Mouse (Mus musculus): Measurements from ENCODE around the gene Ablim2. TPM values are rescaled to one million over a fixed set of nuclear protein-coding genes. Genes with fewer than 3 reads are reported as not detected.
A peak's percentile ranks its signal among the peaks of the same experiment; 100 is the strongest.

Ablim2 gene
- polyA plus RNA-seq, 1 experiment from 2014 or later = not detected

DNA sequence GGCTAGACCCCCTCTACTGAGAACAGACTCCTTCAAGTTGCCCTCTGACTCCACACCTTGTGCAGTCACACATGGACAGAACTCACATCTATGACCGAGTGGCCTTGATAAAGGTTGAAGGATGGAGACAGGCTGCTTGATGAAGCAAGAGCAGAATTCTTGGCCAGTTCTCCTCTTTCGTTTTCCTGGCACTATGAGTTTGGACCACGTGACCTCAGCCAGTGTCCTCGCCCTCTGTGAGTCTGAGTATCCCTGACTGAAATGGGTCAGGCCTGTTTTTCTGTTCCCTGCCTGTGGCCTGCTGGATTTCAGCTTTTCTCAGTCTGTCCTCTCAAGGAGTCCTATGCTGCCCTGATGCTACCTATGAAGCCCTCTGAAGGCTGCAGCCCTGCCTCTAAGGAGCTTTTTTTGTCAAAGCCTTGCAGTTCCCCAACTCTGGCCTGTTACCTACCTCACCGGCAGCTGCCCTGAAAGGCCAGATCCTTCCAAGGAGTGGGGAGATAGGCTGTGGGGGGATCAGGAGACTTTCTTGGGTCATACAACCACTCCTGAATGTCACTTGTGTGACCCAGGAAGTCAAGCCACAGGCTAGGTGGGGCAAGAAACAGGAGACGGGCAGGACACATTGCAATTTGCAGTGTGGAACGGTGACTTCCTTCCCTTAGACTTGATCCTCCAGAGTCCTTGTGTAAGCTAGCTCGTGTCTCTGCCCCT is 14.3 kb upstream of the Ablim2 start:
- Histone ChIP-seq H3K27me3 (ENCODE audit: poor library complexity, severe bottlenecking) (peaks cover 33% of the 10 kb centered on the region), H3K4me1 (peaks cover 11% of the 10 kb centered on the region), H3K27ac (no peak overlapping the region), H3K4me3 (no peak overlapping the region), H3K36me3 (replicated peaks) (no peaks in the 10 kb centered on the region), H3K9me3 (no peaks in the 10 kb centered on the region)
- DNase-seq (ENCODE audit: extremely low spot score, low spot score) = no peak
- 81% methylated on average over 8 of the region's 8 CpGs for WGBS

DNA sequence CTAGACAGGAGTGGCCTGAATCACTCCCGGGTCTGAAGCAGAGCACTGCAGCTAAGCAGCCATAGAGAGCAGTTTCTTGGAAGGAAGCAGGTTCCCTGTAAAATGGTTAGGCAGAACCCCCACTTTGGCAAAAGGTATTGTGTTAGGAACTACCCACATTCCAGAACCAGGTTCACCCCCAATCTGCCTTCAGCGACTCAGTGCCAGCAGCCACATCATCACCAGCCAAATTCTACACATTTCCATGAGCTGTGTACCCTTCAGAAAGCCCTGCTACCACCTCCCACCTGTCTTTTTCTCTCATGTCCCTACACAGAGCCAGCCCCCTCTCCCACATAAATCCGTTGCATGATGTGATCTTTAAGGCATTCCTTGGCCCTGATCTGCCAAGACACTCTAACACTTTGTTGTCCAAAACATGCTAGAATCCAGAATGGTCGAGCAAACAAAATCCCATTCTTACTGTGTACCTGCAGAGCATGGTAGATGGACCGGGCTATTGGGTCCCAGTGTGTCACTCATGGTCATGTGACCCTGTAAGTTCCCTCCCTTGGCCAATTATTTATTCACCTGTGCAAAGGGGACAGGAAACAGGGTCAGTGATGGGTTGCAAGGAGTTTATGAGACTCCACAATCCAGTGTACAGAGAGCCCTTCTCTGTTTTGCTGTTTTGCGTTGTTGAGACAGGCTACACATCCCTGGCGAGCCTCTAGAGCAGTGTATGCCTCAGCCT is 13.5 kb upstream of the Ablim2 start:
- no peak overlapping the region for H3K4me3 ChIP-seq
- H3K27ac ChIP-seq = no peak overlapping the region
- H3K27me3 ChIP-seq (ENCODE audit: poor library complexity, severe bottlenecking) = peaks cover 28% of the 10 kb centered on the region
- peaks cover 11% of the 10 kb centered on the region for H3K4me1 ChIP-seq
- no peaks in the 10 kb centered on the region for H3K36me3 ChIP-seq (replicated peaks)
- WGBS = 86% methylated on average over 7 of the region's 7 CpGs
- DNase-seq (ENCODE audit: extremely low spot score, low spot score) = no peak
- no peaks in the 10 kb centered on the region for H3K9me3 ChIP-seq

DNA sequence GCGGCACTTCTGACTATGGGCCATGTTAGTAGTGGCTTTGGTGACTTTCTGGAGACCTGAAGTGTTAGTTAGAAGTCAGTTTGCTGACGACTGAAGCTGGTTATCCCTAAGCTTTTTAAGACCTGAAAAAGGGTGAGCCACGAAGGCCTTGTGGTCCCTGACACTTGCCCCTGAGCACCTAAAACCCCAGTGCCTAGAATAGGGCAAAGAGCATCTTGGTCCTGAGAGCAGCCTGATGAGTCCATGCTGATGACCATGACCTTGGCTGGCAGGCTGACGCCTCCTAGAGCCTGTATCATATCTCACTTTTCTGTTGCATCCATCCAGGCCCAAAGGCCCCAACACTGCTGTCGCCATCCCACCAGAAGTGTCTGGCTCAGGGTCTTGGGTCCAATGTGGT is 12.3 kb upstream of the Ablim2 start:
- WGBS = 86% methylated on average over 5 of the region's 5 CpGs
- peaks cover 16% of the 10 kb centered on the region for H3K27me3 ChIP-seq (ENCODE audit: poor library complexity, severe bottlenecking)
- H3K4me3 ChIP-seq = no peak overlapping the region
- no peak overlapping the region for H3K27ac ChIP-seq
- DNase-seq (ENCODE audit: extremely low spot score, low spot score) = no peak
- no peaks in the 10 kb centered on the region for H3K36me3 ChIP-seq (replicated peaks)
- H3K4me1 ChIP-seq = peaks cover 4% of the 10 kb centered on the region
- H3K9me3 ChIP-seq = no peaks in the 10 kb centered on the region

DNA sequence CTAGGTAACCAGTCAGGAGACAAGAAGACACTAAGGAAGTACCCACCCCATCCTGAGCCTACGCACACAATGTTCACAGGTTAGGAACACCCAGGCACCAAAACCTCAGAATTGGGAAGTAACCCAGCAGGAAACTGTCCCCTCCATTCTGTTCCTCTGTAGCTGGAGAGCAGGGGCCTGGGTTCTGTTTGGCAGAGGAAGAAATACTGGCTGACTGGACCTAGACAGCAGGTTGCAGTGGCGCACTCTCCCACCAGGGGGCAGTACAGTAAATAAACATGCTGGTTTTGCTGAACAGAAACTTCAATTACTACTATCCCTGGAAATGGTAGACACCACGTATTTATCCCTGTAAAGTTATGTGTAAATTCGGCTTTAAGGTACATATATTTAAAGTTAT is 10.8 kb upstream of the Ablim2 start:
- no peaks in the 10 kb centered on the region for H3K9me3 ChIP-seq
- no peaks in the 10 kb centered on the region for H3K36me3 ChIP-seq (replicated peaks)
- 29% methylated on average over 4 of the region's 4 CpGs for WGBS
- peak; percentile 59 for DNase-seq (ENCODE audit: extremely low spot score, low spot score)
- peaks cover under 1% of the 10 kb centered on the region; the same call in 1 of the 2 replicates for H3K27me3 ChIP-seq (ENCODE audit: poor library complexity, severe bottlenecking)
- H3K4me1 ChIP-seq = no peaks in the 10 kb centered on the region
- H3K27ac ChIP-seq = no peak overlapping the region
- no peak overlapping the region for H3K4me3 ChIP-seq

DNA sequence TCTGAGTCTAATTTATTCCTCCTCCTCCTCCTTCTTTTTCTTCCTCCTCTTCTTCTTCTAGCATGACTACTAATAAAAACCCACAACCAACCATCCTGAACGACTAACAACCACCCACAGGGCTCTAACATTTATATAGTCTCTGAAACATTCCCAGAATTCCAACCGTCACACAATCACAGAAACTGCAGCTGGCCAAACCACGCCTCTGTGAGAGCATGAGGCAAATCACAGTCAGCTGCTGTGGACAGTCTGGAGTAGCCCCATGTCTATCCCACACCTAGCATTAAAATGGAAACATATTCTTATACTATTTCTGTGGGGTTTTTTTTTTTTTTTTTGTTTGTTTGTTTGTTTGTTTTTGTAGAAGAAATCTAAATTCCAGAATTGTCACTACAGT is 8.3 kb upstream of the Ablim2 start:
- Histone ChIP-seq H3K4me3 (no peak overlapping the region), H3K27ac (no peak overlapping the region), H3K9me3 (no peaks in the 10 kb centered on the region), H3K27me3 (ENCODE audit: poor library complexity, severe bottlenecking) (no peaks in the 10 kb centered on the region; the same call in 1 of the 2 replicates), H3K36me3 (replicated peaks) (no peaks in the 10 kb centered on the region), H3K4me1 (no peaks in the 10 kb centered on the region)
- WGBS = 72% methylated on average over 3 of the region's 3 CpGs
- no peak for DNase-seq (ENCODE audit: extremely low spot score, low spot score)

DNA sequence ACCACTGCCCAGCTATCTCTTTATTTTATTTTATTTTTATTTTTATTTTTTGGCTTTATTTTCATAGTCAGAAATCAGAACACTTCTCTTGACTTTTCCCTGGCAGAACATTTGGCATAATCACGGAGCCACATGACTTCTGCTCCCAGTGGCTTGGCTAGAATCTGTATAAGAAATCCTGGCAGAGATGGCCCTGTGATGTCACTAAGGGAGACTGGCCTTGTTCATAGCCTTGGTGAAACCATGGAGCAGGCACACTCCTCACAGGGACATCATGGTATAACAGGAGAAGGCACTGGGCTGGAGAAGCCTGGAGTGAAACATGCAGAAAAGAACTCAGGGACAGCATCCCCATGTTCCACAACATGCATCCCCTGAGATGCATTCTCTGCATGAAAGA is 7.7 kb upstream of the Ablim2 start:
- 81% methylated on average over 1 of the region's 1 CpGs for WGBS
- no peak for DNase-seq (ENCODE audit: extremely low spot score, low spot score)
- H3K9me3 ChIP-seq = no peaks in the 10 kb centered on the region
- no peak overlapping the region for H3K27ac ChIP-seq
- no peaks in the 10 kb centered on the region; the same call in 1 of the 2 replicates for H3K27me3 ChIP-seq (ENCODE audit: poor library complexity, severe bottlenecking)
- no peaks in the 10 kb centered on the region for H3K36me3 ChIP-seq (replicated peaks)
- 0 out of 2 replicates have a peak, but pooled peaks cover under 1% of the 10 kb centered on the region for H3K4me1 ChIP-seq
- no peak overlapping the region for H3K4me3 ChIP-seq

DNA sequence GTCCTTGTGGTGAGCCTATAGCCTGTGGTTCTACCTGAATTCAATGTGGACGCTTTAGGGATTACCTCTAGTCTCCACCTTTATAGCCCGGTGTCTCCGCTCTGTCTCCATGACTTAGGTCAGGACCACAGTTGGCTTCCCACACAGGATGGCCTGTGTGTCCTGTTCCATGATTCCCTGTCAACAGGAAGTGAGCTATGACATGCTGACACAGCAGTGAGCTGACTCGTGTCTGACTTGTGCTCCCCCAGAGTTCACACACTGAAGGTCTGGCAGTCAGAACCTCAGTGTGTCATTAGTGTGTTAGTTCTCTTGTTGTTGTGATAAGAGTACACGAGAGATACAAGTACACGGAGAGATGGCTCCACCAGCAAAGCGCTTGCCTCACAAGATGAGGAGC is 6.7 kb upstream of the Ablim2 start:
- no peak for DNase-seq (ENCODE audit: extremely low spot score, low spot score)
- H3K4me3 ChIP-seq = no peak overlapping the region

DNA sequence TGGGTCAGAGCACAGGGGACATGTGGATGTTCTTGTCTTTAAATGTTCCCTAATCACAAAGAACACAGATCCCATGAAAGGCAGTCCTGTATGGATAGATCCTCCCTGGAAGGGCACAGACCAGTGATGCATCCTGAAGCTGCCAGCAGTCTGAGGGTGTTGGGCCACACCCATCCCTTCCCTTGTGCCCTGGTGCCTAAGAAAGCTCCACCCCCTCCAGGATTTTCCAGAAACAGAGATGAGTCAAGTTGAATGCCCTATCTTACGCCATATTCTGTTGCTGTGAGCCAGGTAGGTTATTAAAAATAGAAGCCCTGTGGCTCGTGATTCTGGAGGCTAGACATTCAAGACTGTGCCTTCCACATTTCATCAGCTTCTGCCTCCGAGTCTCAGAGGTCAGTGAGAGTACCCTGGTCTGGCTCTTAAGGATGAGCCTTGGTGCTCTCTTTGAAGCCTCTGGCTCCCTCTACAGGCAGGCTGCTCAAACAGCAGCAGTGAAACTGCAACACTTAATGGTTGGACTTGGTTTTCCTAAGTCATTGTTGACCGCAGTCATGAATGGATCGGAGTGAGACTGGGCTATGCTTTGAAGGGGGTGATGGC is 2.4 kb upstream of the Ablim2 start:
- Histone ChIP-seq H3K9me3 (no peaks in the 10 kb centered on the region), H3K27ac (no peak overlapping the region), H3K4me1 (peaks cover 29% of the 10 kb centered on the region), H3K4me3 (no peak overlapping the region), H3K36me3 (replicated peaks) (no peaks in the 10 kb centered on the region), H3K27me3 (ENCODE audit: poor library complexity, severe bottlenecking) (peaks cover 43% of the 10 kb centered on the region)
- DNase-seq (ENCODE audit: extremely low spot score, low spot score) = peak; percentile 34
- WGBS = 28% methylated on average over 5 of the region's 5 CpGs

More for the DNA sequence above, 6.7 kb upstream of the Ablim2 start:
- 85% methylated on average over 7 of the region's 7 CpGs for WGBS
- Histone ChIP-seq H3K36me3 (replicated peaks) (no peaks in the 10 kb centered on the region), H3K27ac (no peak overlapping the region), H3K4me1 (peaks cover 5% of the 10 kb centered on the region; the same call in 1 of the 2 replicates), H3K9me3 (no peaks in the 10 kb centered on the region), H3K27me3 (ENCODE audit: poor library complexity, severe bottlenecking) (peaks cover 5% of the 10 kb centered on the region)

DNA sequence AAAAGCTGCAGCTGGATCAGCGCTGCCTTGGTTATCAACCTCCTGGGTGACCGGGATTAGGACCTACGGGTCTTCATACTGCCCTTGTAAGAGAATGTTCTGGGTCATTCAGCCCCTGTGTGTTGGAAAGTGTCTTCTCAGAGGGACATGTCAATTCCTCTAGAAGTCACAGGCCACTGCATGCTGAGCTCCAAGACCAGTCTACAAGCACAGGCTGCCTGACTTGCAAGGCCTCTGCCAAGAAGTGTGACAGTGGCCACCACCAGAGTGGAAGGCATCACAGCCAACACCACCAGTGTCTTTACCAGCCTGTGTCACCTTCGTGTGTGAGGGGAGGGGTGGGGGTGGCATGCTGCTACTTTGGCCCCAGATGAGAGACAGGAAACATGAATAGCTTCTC is 1.7 kb upstream of the Ablim2 start:
- Histone ChIP-seq H3K27me3 (ENCODE audit: poor library complexity, severe bottlenecking) (peaks cover 51% of the 10 kb centered on the region), H3K27ac (no peak overlapping the region), H3K36me3 (replicated peaks) (no peaks in the 10 kb centered on the region), H3K4me1 (peaks cover 29% of the 10 kb centered on the region), H3K4me3 (no peak overlapping the region), H3K9me3 (no peaks in the 10 kb centered on the region)
- DNase-seq (ENCODE audit: extremely low spot score, low spot score) = no peak
- 82% methylated on average over 4 of the region's 4 CpGs for WGBS

DNA sequence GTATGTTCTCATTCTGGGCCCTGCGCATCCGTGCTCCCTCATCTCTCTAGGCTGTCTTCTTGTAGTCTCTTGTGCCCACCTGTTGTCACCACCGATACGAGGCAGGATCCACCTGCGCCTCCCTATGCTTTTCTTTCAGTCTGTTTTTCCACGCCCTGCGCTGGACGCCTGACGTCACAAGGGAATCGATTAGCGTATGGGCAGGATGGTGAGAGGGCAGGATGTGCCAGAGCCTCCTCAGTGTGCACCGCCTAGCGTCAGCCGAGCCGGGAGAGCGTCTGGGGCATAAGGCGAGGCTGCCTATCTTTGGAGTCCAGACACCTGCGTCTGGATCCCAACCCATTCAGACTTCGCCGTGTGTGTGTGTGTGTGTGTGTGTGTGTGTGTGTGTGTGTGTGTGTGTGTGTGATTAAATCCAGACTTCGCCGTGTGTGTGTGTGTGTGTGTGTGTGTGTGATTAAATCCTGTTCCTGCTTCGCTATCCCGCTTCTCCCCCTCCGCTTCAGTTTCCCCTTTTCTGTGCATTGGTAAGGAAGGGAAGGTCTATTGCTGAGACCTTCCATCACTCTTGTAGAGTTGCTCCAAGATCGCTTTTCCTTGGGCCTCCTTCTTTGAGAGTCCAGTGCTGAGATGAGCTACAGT is 562 bp upstream of the Ablim2 start:
- WGBS = 7% methylated on average over 26 of the region's 26 CpGs
- DNase-seq (ENCODE audit: extremely low spot score, low spot score) = no peak
- H3K27me3 ChIP-seq (ENCODE audit: poor library complexity, severe bottlenecking) = peaks cover 53% of the 10 kb centered on the region
- no peak overlapping the region for H3K27ac ChIP-seq
- H3K9me3 ChIP-seq = no peaks in the 10 kb centered on the region
- no peaks in the 10 kb centered on the region for H3K36me3 ChIP-seq (replicated peaks)
- peak overlapping the region; percentile 65 for H3K4me3 ChIP-seq
- H3K4me1 ChIP-seq = peaks cover 29% of the 10 kb centered on the region

DNA sequence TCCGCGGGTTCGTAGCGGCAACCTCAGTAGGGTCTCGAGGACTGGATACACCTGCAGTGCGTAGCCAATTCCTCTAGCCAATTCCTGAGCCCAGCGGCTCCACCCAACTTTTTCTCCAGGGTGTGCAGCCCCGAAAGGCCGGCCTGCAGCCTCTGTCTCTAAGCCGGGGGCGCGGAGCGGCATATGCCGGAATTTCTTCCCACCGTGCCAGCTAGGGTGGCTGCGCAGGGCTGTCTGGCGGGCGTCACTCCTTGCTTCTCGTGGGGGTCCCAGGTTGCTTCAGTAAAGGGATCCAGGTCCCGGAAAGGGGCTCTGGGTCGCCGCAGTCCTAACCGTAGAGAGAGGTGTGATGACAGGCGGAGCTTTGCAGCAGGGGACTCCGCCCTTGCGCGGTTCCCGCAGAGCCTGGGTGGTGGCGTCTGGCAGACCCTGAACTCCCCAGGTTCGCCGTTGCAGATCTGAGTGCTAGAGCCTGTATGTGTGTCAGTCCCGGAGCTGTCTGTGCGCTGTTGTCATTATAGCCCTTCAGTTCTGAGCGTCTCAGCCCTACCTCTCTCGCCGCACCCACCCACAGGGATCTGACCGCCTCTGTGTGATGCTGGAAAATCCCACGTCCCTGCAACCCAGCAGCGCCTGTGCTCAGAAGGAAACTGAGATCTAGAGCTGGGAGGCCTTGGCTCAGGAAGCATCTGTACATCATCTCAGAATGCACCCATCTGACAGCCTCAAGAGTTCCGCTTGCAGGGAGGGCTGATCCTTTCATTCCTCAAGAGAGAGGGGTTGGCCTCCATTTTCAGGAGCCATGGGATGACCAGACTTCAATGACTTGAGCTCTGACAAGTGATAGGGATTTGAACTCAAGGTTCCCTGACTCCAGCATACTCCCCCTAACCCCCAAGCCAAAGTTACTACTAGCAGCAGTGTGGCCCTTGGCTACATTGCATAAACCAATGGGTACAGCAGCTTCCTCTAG is 687 bp downstream of the Ablim2 start:
- H3K27me3 ChIP-seq (ENCODE audit: poor library complexity, severe bottlenecking) = peaks cover 60% of the 10 kb centered on the region
- 3% methylated on average over 40 of the region's 40 CpGs for WGBS

DNA sequence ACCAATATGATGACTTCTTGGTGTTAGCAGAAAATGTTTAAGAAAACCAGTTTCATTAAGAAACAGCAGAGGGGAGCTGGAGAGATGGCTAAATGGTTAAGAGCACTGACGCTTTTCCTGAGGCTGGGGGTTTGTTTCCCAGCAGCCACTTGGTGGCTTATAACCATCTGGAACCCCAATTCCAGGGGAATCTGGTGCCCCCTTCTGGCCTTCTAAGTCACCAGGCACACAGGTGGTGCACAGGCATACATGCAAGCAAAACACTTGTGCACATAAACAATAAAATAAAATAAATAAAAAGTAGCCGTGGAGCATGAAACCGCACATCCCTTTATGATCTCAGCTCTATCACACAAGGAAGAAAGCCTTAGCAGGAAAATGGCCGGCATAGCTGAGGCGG is 3.6 kb downstream of the Ablim2 start:
- Histone ChIP-seq H3K27ac (no peak overlapping the region), H3K36me3 (replicated peaks) (no peaks in the 10 kb centered on the region), H3K9me3 (no peaks in the 10 kb centered on the region), H3K4me1 (peaks cover 24% of the 10 kb centered on the region), H3K27me3 (ENCODE audit: poor library complexity, severe bottlenecking) (peaks cover 52% of the 10 kb centered on the region), H3K4me3 (no peak overlapping the region)
- no peak for DNase-seq (ENCODE audit: extremely low spot score, low spot score)
- WGBS = 81% methylated on average over 5 of the region's 5 CpGs

More for the DNA sequence above, 687 bp downstream of the Ablim2 start:
- DNase-seq (ENCODE audit: extremely low spot score, low spot score) = no peak
- H3K9me3 ChIP-seq = no peaks in the 10 kb centered on the region
- peak overlapping the region; percentile 65 for H3K4me3 ChIP-seq
- no peaks in the 10 kb centered on the region for H3K36me3 ChIP-seq (replicated peaks)
- H3K27ac ChIP-seq = no peak overlapping the region
- peaks cover 29% of the 10 kb centered on the region for H3K4me1 ChIP-seq
